Mouse (Mus musculus): ENCODE data around the gene Ifrd2. TPM values are rescaled to one million over a fixed set of nuclear protein-coding genes. Genes with fewer than 3 reads are reported as not detected.

Ifrd2 gene
- total and polyA plus RNA-seq, 3 experiments, result 147 to 292 TPM; not detected in 1

- Histone ChIP-seq H3K4me3 (ENCODE audit: control insufficient read depth in 1 of 2, insufficient read depth in 1 of 2, low read depth in 2 of 2, low read length in 2 of 2) (peak within 1 kb of the TSS; percentile 81 to 98), H3K4me1 (ENCODE audit: control insufficient read depth in 1 of 2, insufficient read depth in 2 of 2, low read length in 2 of 2) (peaks cover 2 to 32% of the 10 kb centered on the region in 2 experiments; a peak in 3 of 4 replicates), H3K27me3 (ENCODE audit: control insufficient read depth in 1 of 2, insufficient read depth in 2 of 2, low read length in 2 of 2) (no peaks in the 10 kb centered on the region), H3K27ac (ENCODE audit: control insufficient read depth, low read depth, low read length) (peak within 1 kb of the TSS; percentile 98), H3K36me3 (ENCODE audit: control insufficient read depth in 1 of 2, insufficient read depth in 2 of 2, low read length in 2 of 2) (peaks cover 0 to 10% of the 10 kb centered on the region in 2 experiments; a peak in 2 of 4 replicates), H3K79me2 (ENCODE audit: control insufficient read depth, insufficient read depth, low read length, poor library complexity) (peaks cover 30% of the 10 kb centered on the region), H3K9me3 (replicated peaks; ENCODE audit: insufficient read depth, low read length) (no peaks in the 10 kb centered on the region), H3K9ac (ENCODE audit: control insufficient read depth, low read depth, low read length, poor library complexity, severe bottlenecking) (peak within 1 kb of the TSS; percentile 78)
- TF ChIP-seq TCF12 (IDR thresholded peaks at IDR 0.05; ENCODE audit: low read depth, low read length) (peak; percentile 57), MAX (IDR thresholded peaks at IDR 0.05; ENCODE audit: low read length) (peak; percentile 13), ETS1 (IDR thresholded peaks at IDR 0.05; ENCODE audit: low read depth, low read length) (peak; percentile 46; the same call in 1 of the 2 replicates), POLR2AphosphoS2 (IDR thresholded peaks at IDR 0.05; ENCODE audit: low read length) (peak; percentile 64; the same call in 1 of the 2 replicates), SMC3 (IDR thresholded peaks at IDR 0.05; ENCODE audit: low read depth, low read length) (no peak), NELFE (IDR thresholded peaks at IDR 0.05; ENCODE audit: low read depth, low read length) (peak; percentile 73), E2F4 (IDR thresholded peaks at IDR 0.05; ENCODE audit: borderline replicate concordance, low read depth, low read length) (no peak), UBTF (IDR thresholded peaks at IDR 0.05; ENCODE audit: borderline replicate concordance, insufficient read depth, low read depth, low read length) (0 out of 2 replicates have a peak, but pooled peaks have one; percentile 64), ZKSCAN1 (IDR thresholded peaks at IDR 0.05; ENCODE audit: low read depth, low read length) (no peak), POLR2AphosphoS5 (IDR thresholded peaks at IDR 0.05; ENCODE audit: borderline replicate concordance, low read depth, low read length) (peak; percentile 40; the same call in 1 of the 2 replicates), MXI1 (IDR thresholded peaks at IDR 0.05; ENCODE audit: low read depth, low read length) (peak; percentile 52), MAZ (IDR thresholded peaks at IDR 0.05; ENCODE audit: low read depth, low read length) (peak; percentile 95; the same call in 1 of the 2 replicates), TBP (IDR thresholded peaks at IDR 0.05; ENCODE audit: low read depth, low read length) (peak; percentile 76), MAFK (IDR thresholded peaks at IDR 0.05; ENCODE audit: borderline replicate concordance, low read depth, low read length) (no peak), HCFC1 (IDR thresholded peaks at IDR 0.05; ENCODE audit: low read depth, low read length) (peak; percentile 80), MYC (IDR thresholded peaks at IDR 0.05; ENCODE audit: low read depth, low read length) (no peak), ZMIZ1 (IDR thresholded peaks at IDR 0.05; ENCODE audit: low read depth, low read length) (peak; percentile 74), CHD2 (IDR thresholded peaks at IDR 0.05; ENCODE audit: low read length) (no peak), POLR2A (IDR thresholded peaks at IDR 0.05; ENCODE audit: control insufficient read depth in 1 of 2, insufficient read depth in 1 of 2, low read depth in 1 of 2, low read length in 2 of 2, poor library complexity in 1 of 2) (peak in 1 of 2 experiments; percentile 84; a peak in 3 of 4 replicates), EP300 (IDR thresholded peaks at IDR 0.05; ENCODE audit: low read depth in 1 of 2, low read length in 2 of 2) (peak in 1 of 2 experiments; percentile 40; a peak in 1 of 4 replicates), ELF1 (IDR thresholded peaks at IDR 0.05; ENCODE audit: low read depth, low read length) (0 out of 2 replicates have a peak, but pooled peaks have one; percentile 57), SIN3A (IDR thresholded peaks at IDR 0.05; ENCODE audit: low read length) (peak; percentile 46)
- DNase-seq (ENCODE audit: low read depth, low spot score), result peak; percentile 96
These were observed 6.7 kb upstream of the Ifrd2 start, which contains the start of gene Hyal3 for GRCm38 (mm10) chr9:107580501-107581317. Hyal3 (plus strand) TSS chr9:107580818.

Data from MEL (cell line).